Mouse (Mus musculus): ENCODE data around the gene Tnrc6b. TPM values are rescaled to one million over a fixed set of nuclear protein-coding genes. Genes with fewer than 3 reads are reported as not detected.

The Tnrc6b gene
- total RNA-seq, 2 experiments from 2014 or later: 127 to 133 TPM

GRCm38 (mm10) chr15:80936686-80937085 is 225.6 kb downstream of the Tnrc6b start:
- DNase-seq (ENCODE audit: low spot score in 2 of 2): no peak
- Histone ChIP-seq H3K4me3 (no peak overlapping the region), H3K27ac (no peak overlapping the region)
- no peak for TF ChIP-seq CTCF (conservative IDR thresholded peaks at IDR 0.05)

GRCm38 (mm10) chr15:80938615-80939014 is 227.5 kb downstream of the Tnrc6b start:
- no peak for TF ChIP-seq CTCF (conservative IDR thresholded peaks at IDR 0.05)
- H3K4me3 ChIP-seq: no peak overlapping the region
- peak overlapping the region; percentile 55; the same call in 1 of the 2 replicates for H3K27ac ChIP-seq
- no peak for DNase-seq (ENCODE audit: low spot score in 2 of 2)

- no peak for DNase-seq (ENCODE audit: low spot score in 2 of 2)
- Histone ChIP-seq H3K4me3 (no peak overlapping the region), H3K27ac (no peak overlapping the region)
- no peak for TF ChIP-seq CTCF (conservative IDR thresholded peaks at IDR 0.05)
Observed at GRCm38 (mm10) chr15:80939401-80939800, 228.3 kb downstream of the Tnrc6b start.

GRCm38 (mm10) chr15:80941468-80942040 is 230.4 kb downstream of the Tnrc6b start:
- no peak for TF ChIP-seq CTCF (conservative IDR thresholded peaks at IDR 0.05)
- no peak for DNase-seq (ENCODE audit: low spot score in 2 of 2)
- Histone ChIP-seq H3K4me3 (no peak overlapping the region), H3K27ac (no peak overlapping the region)

GRCm38 (mm10) chr15:80945851-80946250 is 234.7 kb downstream of the Tnrc6b start:
- peak; percentile 78 for TF ChIP-seq CTCF (conservative IDR thresholded peaks at IDR 0.05)
- H3K4me3 ChIP-seq: no peak overlapping the region
- DNase-seq (ENCODE audit: low spot score in 2 of 2): peak; percentile 27 to 34
- H3K27ac ChIP-seq: no peak overlapping the region

GRCm38 (mm10) chr15:80948145-80949135 is 237.3 kb downstream of the Tnrc6b start, which contains the start of gene Adsl:
Adsl (plus strand) TSS chr15:80948490.
- peak within 1 kb of the TSS; percentile 80 for H3K27ac ChIP-seq
- TF ChIP-seq CTCF (conservative IDR thresholded peaks at IDR 0.05): peak; percentile 98
- peak within 1 kb of the TSS; percentile 97 for H3K4me3 ChIP-seq
- peak; percentile 79 to 82 for DNase-seq (ENCODE audit: low spot score in 2 of 2)

GRCm38 (mm10) chr15:80949431-80949830 is 238.3 kb downstream of the Tnrc6b start:
- no peak for DNase-seq (ENCODE audit: low spot score in 2 of 2)
- no peak for TF ChIP-seq CTCF (conservative IDR thresholded peaks at IDR 0.05)
- H3K4me3 ChIP-seq: peak overlapping the region; percentile 97; the same call in 1 of the 2 replicates
- H3K27ac ChIP-seq: no peak overlapping the region

GRCm38 (mm10) chr15:80950055-80950454 is 238.9 kb downstream of the Tnrc6b start:
- Histone ChIP-seq H3K4me3 (no peak overlapping the region), H3K27ac (no peak overlapping the region)
- no peak for DNase-seq (ENCODE audit: low spot score in 2 of 2)
- TF ChIP-seq CTCF (conservative IDR thresholded peaks at IDR 0.05): no peak

GRCm38 (mm10) chr15:80953971-80954370 is 242.9 kb downstream of the Tnrc6b start:
- Histone ChIP-seq H3K27ac (no peak overlapping the region), H3K4me3 (no peak overlapping the region)
- no peak for TF ChIP-seq CTCF (conservative IDR thresholded peaks at IDR 0.05)
- DNase-seq (ENCODE audit: low spot score in 2 of 2): no peak

- Histone ChIP-seq H3K4me3 (no peak overlapping the region), H3K27ac (no peak overlapping the region)
- TF ChIP-seq CTCF (conservative IDR thresholded peaks at IDR 0.05): no peak
- DNase-seq (ENCODE audit: low spot score in 2 of 2): no peak
Observed at GRCm38 (mm10) chr15:80954861-80955260, 243.7 kb downstream of the Tnrc6b start.

GRCm38 (mm10) chr15:80955836-80956438 is 244.8 kb downstream of the Tnrc6b start:
- TF ChIP-seq CTCF (conservative IDR thresholded peaks at IDR 0.05): no peak
- Histone ChIP-seq H3K4me3 (no peak overlapping the region), H3K27ac (no peak overlapping the region)
- no peak for DNase-seq (ENCODE audit: low spot score in 2 of 2)

GRCm38 (mm10) chr15:80969371-80969770 is 258.3 kb downstream of the Tnrc6b start:
- Histone ChIP-seq H3K4me3 (no peak overlapping the region), H3K27ac (no peak overlapping the region)
- no peak for DNase-seq (ENCODE audit: low spot score in 2 of 2)
- no peak for TF ChIP-seq CTCF (conservative IDR thresholded peaks at IDR 0.05)

GRCm38 (mm10) chr15:80974311-80974710 is 263.2 kb downstream of the Tnrc6b start:
- no peak for DNase-seq (ENCODE audit: low spot score in 2 of 2)
- Histone ChIP-seq H3K4me3 (no peak overlapping the region), H3K27ac (no peak overlapping the region)
- no peak for TF ChIP-seq CTCF (conservative IDR thresholded peaks at IDR 0.05)
